Mouse (Mus musculus) olfactory bulb, adult 2 months (tissue): ENCODE measurements around the gene Abr.

Experiments used
- CTCF ChIP-seq: fragments of 200-500 bp; IDR thresholded peaks from 2 replicates; pipeline ENCODE4 v1.5.1; 2012; ENCODE audit warnings: low read depth, mild to moderate bottlenecking, low read length, moderate library complexity; ENCODE audit not compliant: insufficient read depth
- POLR2A ChIP-seq: fragments of 200-500 bp; IDR thresholded peaks from 2 replicates; pipeline ENCODE4 v1.6.1; 2012; ENCODE audit warnings: mild to moderate bottlenecking, low read depth, low read length, moderate library complexity; ENCODE audit not compliant: insufficient read depth

GRCm38 (mm10) chr11:76436864-76437437, 185.2 kb downstream of the Abr start:
- TF ChIP-seq CTCF: no peak
- TF ChIP-seq POLR2A: no peak
